Mouse (Mus musculus) limb, embryonic 11.5 days (tissue): Measurements from ENCODE around the gene Olfr9. TPM values are rescaled to one million over a fixed set of nuclear protein-coding genes. Genes with fewer than 3 reads are reported as not detected.

ENCODE experiments used
- ATAC-seq: fragments of 200-750 bp; cut with Nextera tagmentation; 2 replicates; pipeline ENCODE4 v1.8.0; 2017; ENCODE audit warnings: low read depth; ENCODE audit not compliant: insufficient number of reproducible peaks, low FRiP score, low TSS enrichment
- DNase-seq: peaks from one replicate; pipeline ENCODE4 v3.0.0-alpha.2; 2015; ENCODE audit warnings: low spot score
- H3K27ac ChIP-seq: fragments of 300-500 bp; sonication (generic); replicated peaks from 2 replicates; pipeline ENCODE4 v1.5.1; 2014; ENCODE audit warnings: low read depth, mild to moderate bottlenecking, low read length
- H3K27me3 ChIP-seq: fragments of 300-500 bp; sonication (generic); 2 replicates; pipeline ENCODE4 v1.6.1; 2014; ENCODE audit warnings: mild to moderate bottlenecking, low read length, mixed read lengths; ENCODE audit not compliant: control insufficient read depth, insufficient read depth
- H3K36me3 ChIP-seq: fragments of 300-500 bp; sonication (generic); 2 replicates; pipeline ENCODE4 v1.6.1; 2014; ENCODE audit warnings: mild to moderate bottlenecking, low read length, moderate library complexity, mixed read lengths; ENCODE audit not compliant: control insufficient read depth, insufficient read depth
- H3K4me1 ChIP-seq: fragments of 300-500 bp; sonication (generic); 2 replicates; pipeline ENCODE4 v1.6.1; 2014; ENCODE audit warnings: low read length, mixed read lengths; ENCODE audit not compliant: control insufficient read depth, insufficient read depth
- H3K4me2 ChIP-seq: fragments of 300-500 bp; sonication (generic); 2 replicates; pipeline ENCODE4 v1.6.1; 2014; ENCODE audit warnings: low read depth, mild to moderate bottlenecking, moderate library complexity; ENCODE audit not compliant: severe bottlenecking
- H3K4me3 ChIP-seq: fragments of 300-500 bp; sonication (generic); 2 replicates; pipeline ENCODE4 v1.5.1; 2014; ENCODE audit warnings: low read depth, low read length
- H3K9ac ChIP-seq: fragments of 300-500 bp; sonication (generic); 2 replicates; pipeline ENCODE4 v1.6.1; 2014; ENCODE audit warnings: mild to moderate bottlenecking, low read length
- H3K9me3 ChIP-seq: fragments of 300-500 bp; sonication (generic); 2 replicates; pipeline ENCODE4 v1.6.1; 2016; ENCODE audit warnings: low read length; ENCODE audit not compliant: control insufficient read depth
- WGBS: fragments of 180-500 bp; shearing (Covaris S2); extraction: QIAGEN DNeasy Blood & Tissue Kit; methylation state at CpG from one replicate; pipeline ENCODE4 v1.1.7; 2014; 5-methylcytosine and 5-hydroxymethylcytosine counted together
- polyA plus RNA-seq: library from polyadenylated mRNA; unstranded; fragments of >200 nt; fragmentation: Nextera tagmentation; extraction: Ambion mirVana; gene quantifications from 2 replicates; pipeline ENCODE4 v1.2.1, GENCODE M21; 2014

Olfr9 gene
- polyA plus RNA-seq, 1 experiment from 2014 or later, result not detected

DNA sequence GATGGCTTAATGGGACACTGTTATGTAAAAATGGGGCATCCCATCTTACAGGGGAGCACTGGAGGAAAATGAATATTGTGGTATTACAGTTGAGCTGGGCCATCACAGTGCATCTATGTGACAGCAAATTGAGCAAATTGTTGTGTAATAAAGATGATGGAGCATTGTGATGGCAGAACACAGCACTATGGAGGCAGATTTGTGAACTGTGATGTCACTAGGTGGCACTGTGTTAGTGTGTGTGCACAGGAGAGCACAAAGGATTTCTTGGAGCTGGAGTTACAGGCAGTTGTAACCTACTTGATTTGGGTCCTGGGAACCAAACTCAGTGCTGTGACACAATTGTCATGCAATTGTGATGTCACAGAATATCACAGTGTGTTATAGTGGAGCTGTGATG is 34.1 kb downstream of the Olfr9 start:
- no peak overlapping the region for H3K4me3 ChIP-seq
- peak; percentile 16 for DNase-seq
- no peak for ATAC-seq

DNA sequence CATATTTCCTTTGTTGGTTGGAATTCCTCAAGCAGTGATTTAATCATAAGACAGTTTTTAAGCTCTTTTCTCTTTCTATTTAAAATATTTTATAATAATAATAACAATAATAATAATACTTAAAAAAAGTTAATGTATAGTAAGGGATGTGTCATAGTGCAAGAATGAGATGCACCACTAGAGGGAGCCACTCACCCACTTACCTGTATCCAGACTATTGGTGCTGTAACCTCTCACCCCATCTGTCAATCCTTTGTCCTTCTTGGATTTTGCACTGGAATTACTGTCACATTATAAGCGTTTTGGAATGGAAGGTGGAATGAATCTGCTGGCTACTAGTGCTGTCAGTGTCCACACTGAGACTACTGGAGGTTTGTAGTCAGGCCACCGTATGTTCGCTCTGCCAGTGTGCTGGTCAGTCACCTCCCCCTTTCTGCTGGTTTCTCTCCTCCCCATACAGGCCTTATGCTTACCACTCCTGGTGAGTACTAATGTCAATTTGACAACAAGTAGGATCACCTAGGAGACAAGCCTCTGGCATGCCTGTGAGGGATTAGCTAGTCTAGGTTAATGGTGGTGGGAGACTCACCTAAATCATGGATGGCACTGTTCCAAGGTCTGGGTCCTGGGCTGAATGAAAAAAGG is 36.9 kb downstream of the Olfr9 start:
- DNase-seq (peak; percentile 76), ATAC-seq (peak; percentile 52; the same call in 1 of the 2 replicates)
- no peak overlapping the region for H3K4me2 ChIP-seq
- no peak overlapping the region for H3K9ac ChIP-seq
- no peaks in the 10 kb centered on the region for H3K9me3 ChIP-seq
- 64% methylated on average over 3 of the region's 3 CpGs for WGBS
- no peaks in the 10 kb centered on the region for H3K36me3 ChIP-seq
- no peak overlapping the region for H3K27ac ChIP-seq
- no peak overlapping the region for H3K4me3 ChIP-seq
- no peaks in the 10 kb centered on the region for H3K27me3 ChIP-seq
- no peaks in the 10 kb centered on the region for H3K4me1 ChIP-seq

More for the DNA sequence above, 34.1 kb downstream of the Olfr9 start:
- Histone ChIP-seq H3K27me3 (no peaks in the 10 kb centered on the region), H3K9me3 (no peaks in the 10 kb centered on the region), H3K27ac (no peak overlapping the region), H3K36me3 (no peaks in the 10 kb centered on the region), H3K4me1 (no peaks in the 10 kb centered on the region), H3K9ac (no peak overlapping the region), H3K4me2 (no peak overlapping the region)

- DNase-seq (no peak), ATAC-seq (no peak)
- Histone ChIP-seq H3K27ac (no peak overlapping the region), H3K4me3 (no peak overlapping the region), H3K9me3 (no peaks in the 10 kb centered on the region), H3K27me3 (no peaks in the 10 kb centered on the region), H3K36me3 (no peaks in the 10 kb centered on the region), H3K9ac (no peak overlapping the region), H3K4me2 (no peak overlapping the region), H3K4me1 (no peaks in the 10 kb centered on the region)
- WGBS, result 86% methylated on average over 2 of the region's 2 CpGs
Measured at GRCm38 (mm10) chr10:129028343-129028742, 39.1 kb downstream of the Olfr9 start.

DNA sequence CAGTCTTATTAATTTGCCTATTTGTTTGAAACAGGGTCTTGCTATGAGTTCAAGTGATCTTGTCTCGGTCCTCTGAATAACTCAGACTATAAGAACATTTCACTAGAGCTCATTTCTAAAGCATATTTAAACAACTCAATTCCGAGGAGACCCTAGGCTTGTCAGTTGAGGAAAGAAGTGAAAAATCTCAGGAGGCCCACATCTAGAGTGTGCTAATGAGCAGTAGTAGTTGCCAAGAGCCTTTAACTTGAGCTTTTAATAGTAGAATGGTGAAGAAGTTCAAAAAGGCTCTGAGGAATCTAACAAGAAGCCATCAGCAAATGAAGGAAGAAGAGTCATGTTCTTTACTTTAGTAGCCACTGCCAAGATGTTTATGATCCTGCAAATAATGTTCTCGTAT is 50.6 kb downstream of the Olfr9 start, which contains the start of gene Olfr764-ps1:
Olfr764-ps1 (minus strand) TSS at position 101 of the 400 bp plus-strand sequence.
- no peaks in the 10 kb centered on the region for H3K36me3 ChIP-seq
- no peaks in the 10 kb centered on the region for H3K27me3 ChIP-seq
- no peak within 1 kb of the TSS for H3K4me2 ChIP-seq
- ATAC-seq (no peak), DNase-seq (no peak)
- no peak within 1 kb of the TSS for H3K4me3 ChIP-seq
- H3K4me1 ChIP-seq, result no peaks in the 10 kb centered on the region
- H3K9ac ChIP-seq, result no peak within 1 kb of the TSS
- no peak within 1 kb of the TSS for H3K27ac ChIP-seq
- H3K9me3 ChIP-seq, result no peaks in the 10 kb centered on the region
- WGBS, result 80% methylated on average over 3 of the region's 3 CpGs

Other genes starting within 250 kb of the Olfr9 start
- 5.4 and 6.5 TPM in 2 replicates for gene Dgka, start 244.6 kb upstream of the Olfr9 start, polyA plus RNA-seq
- gene Pym1, start 241.5 kb upstream of the Olfr9 start, polyA plus RNA-seq, result 49.4 and 52.4 TPM in 2 replicates
- 0.35 and 0.55 TPM in 2 replicates for gene Mmp19, start 198.5 kb upstream of the Olfr9 start, polyA plus RNA-seq
- gene Dnajc14, start 185.4 kb upstream of the Olfr9 start, polyA plus RNA-seq, result 33.3 and 37.8 TPM in 2 replicates
- 18.9 and 22.2 TPM in 2 replicates for gene Tmem198b, start 185.1 kb upstream of the Olfr9 start, polyA plus RNA-seq
- 285 and 295 TPM in 2 replicates for gene Sarnp, start 172.1 kb upstream of the Olfr9 start, polyA plus RNA-seq
- 51.8 and 54.5 TPM in 2 replicates for gene Ormdl2, start 167.8 kb upstream of the Olfr9 start, polyA plus RNA-seq
- gene Gdf11, start 97.7 kb upstream of the Olfr9 start, polyA plus RNA-seq, result 17.5 and 18.1 TPM in 2 replicates
- gene Cd63, start 88.4 kb upstream of the Olfr9 start, polyA plus RNA-seq, result 425 and 427 TPM in 2 replicates
- gene Rdh5, start 66.5 kb upstream of the Olfr9 start, polyA plus RNA-seq, result 7.7 and 7.8 TPM in 2 replicates
- 203 and 211 TPM in 2 replicates for gene Bloc1s1, start 65.4 kb upstream of the Olfr9 start, polyA plus RNA-seq
- gene Itga7, start 55.6 kb upstream of the Olfr9 start, polyA plus RNA-seq, result 0.10 and 0.12 TPM in 2 replicates
- not detected in 2 replicates for gene Mettl7b, start 28.4 kb upstream of the Olfr9 start, polyA plus RNA-seq
- not detected in 2 replicates for gene Olfr763, start 21.4 kb downstream of the Olfr9 start, polyA plus RNA-seq
- gene Olfr764-ps1, start 50.5 kb downstream of the Olfr9 start, polyA plus RNA-seq, result not detected in 2 replicates
- not detected in 2 replicates for gene Olfr765, start 60.6 kb downstream of the Olfr9 start, polyA plus RNA-seq
- gene Olfr766-ps1, start 79.5 kb downstream of the Olfr9 start, polyA plus RNA-seq, result not detected in 2 replicates
- not detected in 2 replicates for gene Olfr767, start 93.5 kb downstream of the Olfr9 start, polyA plus RNA-seq
- not detected in 2 replicates for gene Olfr768, start 109.9 kb downstream of the Olfr9 start, polyA plus RNA-seq
- gene Olfr769, start 128.4 kb downstream of the Olfr9 start, polyA plus RNA-seq, result not detected in 2 replicates
- not detected in 2 replicates for gene Olfr770, start 149.6 kb downstream of the Olfr9 start, polyA plus RNA-seq
- gene Olfr771, start 175.3 kb downstream of the Olfr9 start, polyA plus RNA-seq, result not detected in 2 replicates
- not detected in 2 replicates for gene Olfr772, start 188.5 kb downstream of the Olfr9 start, polyA plus RNA-seq
- gene Olfr773, start 198.0 kb downstream of the Olfr9 start, polyA plus RNA-seq, result not detected in 2 replicates
- not detected in 2 replicates for gene Olfr774, start 246.8 kb downstream of the Olfr9 start, polyA plus RNA-seq